Mouse (Mus musculus) MEL (cell line): ENCODE measurements around the gene Htt. TPM values are rescaled to one million over a fixed set of nuclear protein-coding genes. Genes with fewer than 3 reads are reported as not detected.

Experiments
- DNase-seq: peaks from one replicate; pipeline ENCODE4 v3.0.0; 2011; ENCODE audit warnings: low read depth, low spot score
- H3K27ac ChIP-seq: 2 replicates; pipeline ENCODE4 v1.5.1; 2012; ENCODE audit warnings: low read depth, mild to moderate bottlenecking, control low read depth, low read length, moderate library complexity; ENCODE audit not compliant: control insufficient read depth
- H3K27me3 ChIP-seq, 2 experiments: fragments of 150-350 bp in 1 of 2; sonication (generic) in 1 of 2; 2 replicates each; pipeline ENCODE4 v1.6.1; 2012; ENCODE audit warnings: low read length in 2 of 2, mild to moderate bottlenecking in 2 of 2, improper control_type of control experiment in 1 of 2, moderate library complexity in 1 of 2; ENCODE audit not compliant: insufficient read depth in 2 of 2, control insufficient read depth in 1 of 2
- H3K36me3 ChIP-seq, 2 experiments: 2 replicates each; pipeline ENCODE4 v1.6.1; 2012 to 2014; ENCODE audit warnings: low read length in 2 of 2, improper control_type of control experiment in 1 of 2, inconsistent platforms in 1 of 2, mild to moderate bottlenecking in 1 of 2; ENCODE audit not compliant: insufficient read depth in 2 of 2, control insufficient read depth in 1 of 2
- H3K4me1 ChIP-seq, 2 experiments: fragments of 150-350 bp in 1 of 2; sonication (generic) in 1 of 2; 2 replicates each; pipeline ENCODE4 v1.6.1; 2012; ENCODE audit warnings: low read length in 2 of 2, improper control_type of control experiment in 1 of 2, mild to moderate bottlenecking in 1 of 2; ENCODE audit not compliant: insufficient read depth in 2 of 2, control insufficient read depth in 1 of 2
- H3K4me3 ChIP-seq, 2 experiments: fragments of 150-350 bp in 1 of 2; sonication (generic) in 1 of 2; 2 replicates each; pipeline ENCODE4 v1.5.1; 2012; ENCODE audit warnings: low read depth in 2 of 2, low read length in 2 of 2, mild to moderate bottlenecking in 2 of 2, moderate library complexity in 2 of 2, control low read depth in 1 of 2, improper control_type of control experiment in 1 of 2; ENCODE audit not compliant: control insufficient read depth in 1 of 2, insufficient read depth in 1 of 2
- H3K79me2 ChIP-seq: 2 replicates; pipeline ENCODE4 v1.6.1; 2012; ENCODE audit warnings: mild to moderate bottlenecking, low read length, moderate library complexity; ENCODE audit not compliant: control insufficient read depth, poor library complexity, insufficient read depth
- H3K9ac ChIP-seq: 2 replicates; pipeline ENCODE4 v1.6.1; 2012; ENCODE audit warnings: low read depth, mild to moderate bottlenecking, control low read depth, low read length, moderate library complexity; ENCODE audit not compliant: control insufficient read depth, poor library complexity, severe bottlenecking
- H3K9me3 ChIP-seq: fragments of 150-350 bp; sonication (generic); replicated peaks from 2 replicates; pipeline ENCODE4 v1.6.1; 2012; ENCODE audit warnings: mild to moderate bottlenecking, low read length, improper control_type of control experiment, moderate library complexity; ENCODE audit not compliant: insufficient read depth
- BHLHE40 ChIP-seq: IDR thresholded peaks from 2 replicates; pipeline ENCODE4 v1.6.1; 2012; ENCODE audit warnings: low read depth, mild to moderate bottlenecking, inconsistent platforms, low read length, improper control_type of control experiment, borderline replicate concordance
- EP300 ChIP-seq, 2 experiments: IDR thresholded peaks; 2 replicates each; pipeline ENCODE4 v1.6.1; 2011; ENCODE audit warnings: improper control_type of control experiment in 2 of 2, low read length in 2 of 2, low read depth in 1 of 2, mild to moderate bottlenecking in 1 of 2
- ETS1 ChIP-seq: IDR thresholded peaks from 2 replicates; pipeline ENCODE4 v1.6.1; 2012; ENCODE audit warnings: low read depth, mild to moderate bottlenecking, inconsistent platforms, low read length, improper control_type of control experiment, moderate library complexity
- GATA1 ChIP-seq: IDR thresholded peaks from 2 replicates; pipeline ENCODE4 v1.6.1; 2011; ENCODE audit warnings: low read depth, low read length, improper control_type of control experiment
- MAX ChIP-seq: IDR thresholded peaks from 2 replicates; pipeline ENCODE4 v1.6.1; 2011; ENCODE audit warnings: low read length, improper control_type of control experiment
- POLR2A ChIP-seq, 2 experiments: IDR thresholded peaks; 2 replicates each; pipeline ENCODE4 v1.6.1; 2011 to 2012; ENCODE audit warnings: low read length in 2 of 2, mild to moderate bottlenecking in 2 of 2, control low read depth in 1 of 2, improper control_type of control experiment in 1 of 2, low read depth in 1 of 2, moderate library complexity in 1 of 2; ENCODE audit not compliant: control insufficient read depth in 1 of 2, insufficient read depth in 1 of 2, poor library complexity in 1 of 2
- POLR2AphosphoS5 ChIP-seq: IDR thresholded peaks from 2 replicates; pipeline ENCODE4 v1.6.1; 2012; ENCODE audit warnings: low read depth, borderline replicate concordance, mild to moderate bottlenecking, inconsistent platforms, low read length, moderate library complexity, mixed read lengths
- RAD21 ChIP-seq: IDR thresholded peaks from 2 replicates; pipeline ENCODE4 v1.6.1; 2011; ENCODE audit warnings: mild to moderate bottlenecking, low read depth, low read length, improper control_type of control experiment
- RCOR1 ChIP-seq: IDR thresholded peaks from 2 replicates; pipeline ENCODE4 v1.6.1; 2012; ENCODE audit warnings: low read depth, mild to moderate bottlenecking, inconsistent platforms, low read length, improper control_type of control experiment
- TAL1 ChIP-seq: IDR thresholded peaks from 2 replicates; pipeline ENCODE4 v1.6.1; 2012; ENCODE audit warnings: mild to moderate bottlenecking, inconsistent platforms, low read length, moderate library complexity, mixed read lengths
- TBP ChIP-seq: IDR thresholded peaks from 2 replicates; pipeline ENCODE4 v1.8.0; 2011; ENCODE audit warnings: low read depth, low read length, improper control_type of control experiment
- TCF12 ChIP-seq: IDR thresholded peaks from 2 replicates; pipeline ENCODE4 v1.6.1; 2014; ENCODE audit warnings: low read depth, mild to moderate bottlenecking, inconsistent platforms, low read length, improper control_type of control experiment, moderate library complexity
- UBTF ChIP-seq: IDR thresholded peaks from 2 replicates; pipeline ENCODE4 v1.6.1; 2012; ENCODE audit warnings: low read depth, mild to moderate bottlenecking, inconsistent platforms, low read length, improper control_type of control experiment, moderate library complexity, borderline replicate concordance; ENCODE audit not compliant: insufficient read depth
- ZKSCAN1 ChIP-seq: IDR thresholded peaks from 2 replicates; pipeline ENCODE4 v1.6.1; 2012; ENCODE audit warnings: low read depth, mild to moderate bottlenecking, inconsistent platforms, low read length, improper control_type of control experiment, moderate library complexity
- polyA plus RNA-seq, 2 experiments: library from polyadenylated mRNA; stranded (reverse) in 1 of 2; unstranded in 1 of 2; fragments of >175 nt in 1 of 2; fragments of >200 nt in 1 of 2; gene quantifications; 2 replicates each; pipeline versions ENCODE4 v1.2.1 to v1.2.4; 2012; ENCODE audit warnings: low replicate concordance in 2 of 2, low read depth in 1 of 2; ENCODE audit not compliant: insufficient read length in 2 of 2, insufficient read depth in 1 of 2, missing spikeins in 1 of 2
- total RNA-seq: library from RNA; depleted of rRNA; stranded (reverse); fragments of 300-350 nt; gene quantifications from 2 replicates; pipeline ENCODE4 v1.2.3, GENCODE M21; 2012; rRNA removed

The Htt gene
- total and polyA plus RNA-seq, 3 experiments, result 27.0 to 33.0 TPM; not detected in 1

- TF ChIP-seq ZKSCAN1, result no peak
- TF ChIP-seq UBTF, result no peak
- no peak for TF ChIP-seq RAD21
- TF ChIP-seq MAX, result no peak
- TF ChIP-seq POLR2A (IDR thresholded peaks at IDR 0.05; ENCODE audit: control insufficient read depth in 1 of 2, insufficient read depth in 1 of 2, low read depth in 1 of 2, low read length in 2 of 2, poor library complexity in 1 of 2), result no peak
- TF ChIP-seq BHLHE40, result no peak
- TF ChIP-seq TBP, result no peak
- H3K4me3 ChIP-seq, result no peak overlapping the region
- peaks cover 23 to 24% of the 10 kb centered on the region in 2 experiments for H3K4me1 ChIP-seq
- no peaks in the 10 kb centered on the region for H3K27me3 ChIP-seq
- no peak overlapping the region for H3K9ac ChIP-seq
- no peaks in the 10 kb centered on the region for H3K9me3 ChIP-seq
- DNase-seq, result no peak
- H3K79me2 ChIP-seq, result no peaks in the 10 kb centered on the region
- peaks cover 0 to 14% of the 10 kb centered on the region in 2 experiments; a peak in 2 of 4 replicates for H3K36me3 ChIP-seq
- H3K27ac ChIP-seq, result no peak overlapping the region
Measured at GRCm38 (mm10) chr5:34957015-34957414, 195.5 kb downstream of the Htt start.

- peak; percentile 61 for TF ChIP-seq TAL1
- TF ChIP-seq POLR2AphosphoS5, result no peak
- TF ChIP-seq TCF12, result peak; percentile 58; the same call in 1 of the 2 replicates
- no peak for TF ChIP-seq RCOR1
- TF ChIP-seq EP300 (IDR thresholded peaks at IDR 0.05; ENCODE audit: low read depth in 1 of 2, low read length in 2 of 2), result peak in 1 of 2 experiments; percentile 57; a peak in 2 of 4 replicates
- 0 out of 2 replicates have a peak, but pooled peaks have one; percentile 18 for TF ChIP-seq ETS1
- peak; percentile 47; the same call in 1 of the 2 replicates for TF ChIP-seq GATA1
- Histone ChIP-seq H3K9me3 (no peaks in the 10 kb centered on the region), H3K27me3 (no peaks in the 10 kb centered on the region), H3K79me2 (no peaks in the 10 kb centered on the region), H3K4me1 (peaks cover 14 to 22% of the 10 kb centered on the region in 2 experiments), H3K4me3 (no peak overlapping the region), H3K36me3 (peaks cover 0 to 14% of the 10 kb centered on the region in 2 experiments), H3K27ac (no peak overlapping the region), H3K9ac (no peak overlapping the region)
- peak; percentile 32 for DNase-seq
Measured at GRCm38 (mm10) chr5:34960021-34960420, 198.5 kb downstream of the Htt start.

Other genes starting within 250 kb of the Htt start
- gene Tnip2, start 247.7 kb upstream of the Htt start, total RNA-seq, result 22.5 and 27.0 TPM in 2 replicates
- gene Tnip2, start 247.7 kb upstream of the Htt start, polyA plus RNA-seq, result 10 to 100 TPM; 30.6 to 89.4 TPM
- 7.1 and 7.9 TPM in 2 replicates for gene Sh3bp2, start 235.9 kb upstream of the Htt start, total RNA-seq
- 10 to 100 TPM in 1 of 2 experiments, not detected in 1; 12.0 TPM for gene Sh3bp2, start 235.9 kb upstream of the Htt start, polyA plus RNA-seq
- 54.6 and 79.3 TPM in 2 replicates for gene Add1, start 188.1 kb upstream of the Htt start, total RNA-seq
- gene Add1, start 188.1 kb upstream of the Htt start, polyA plus RNA-seq, result 100 to 1,000 TPM in 1 of 2 experiments, not detected in 1; 127 TPM
- gene Mfsd10, start 124.5 kb upstream of the Htt start, total RNA-seq, result 106 and 136 TPM in 2 replicates
- gene Mfsd10, start 124.5 kb upstream of the Htt start, polyA plus RNA-seq, result 100 to 1,000 TPM in 1 of 2 experiments, not detected in 1; 296 TPM
- gene Nop14, start 101.6 kb upstream of the Htt start, total RNA-seq, result 87.3 and 101 TPM in 2 replicates
- gene Nop14, start 101.6 kb upstream of the Htt start, polyA plus RNA-seq, result 100 to 1,000 TPM in 1 of 2 experiments, not detected in 1; 132 TPM
- 0.42 and 0.81 TPM in 2 replicates for gene Grk4, start 101.4 kb upstream of the Htt start, total RNA-seq
- under 1 TPM in 1 of 2 experiments, not detected in 1; 0.70 TPM for gene Grk4, start 101.4 kb upstream of the Htt start, polyA plus RNA-seq
- gene Msantd1, start 146.3 kb downstream of the Htt start, total RNA-seq, result 0.26 and 0.27 TPM in 2 replicates
- gene Msantd1, start 146.3 kb downstream of the Htt start, polyA plus RNA-seq, result under 1 TPM in 1 of 2 experiments, not detected in 1; 0.88 TPM
- 11.9 and 12.9 TPM in 2 replicates for gene Rgs12, start 187.7 kb downstream of the Htt start, total RNA-seq
- 10 to 100 TPM in 1 of 2 experiments, not detected in 1; 15.4 TPM for gene Rgs12, start 187.7 kb downstream of the Htt start, polyA plus RNA-seq